Mouse (Mus musculus) forebrain, postnatal 0 days (tissue): ENCODE measurements at regions not wholly inside any gene's neighbourhood (a gene's known extent, or its start where the extent isn't known, plus 50 kb on each side); places are given as distances from the start of the nearest gene placed in this dataset.

ENCODE experiments used
- ATAC-seq: fragments of 200-750 bp; cut with Nextera tagmentation; 2 replicates; pipeline ENCODE4 v1.8.0; 2017; ENCODE audit warnings: mild to moderate bottlenecking, moderate library complexity
- DNase-seq: peaks from one replicate; pipeline ENCODE4 v3.0.0-alpha.2; 2015
- H3K27ac ChIP-seq: fragments of 300-500 bp; sonication (generic); 2 replicates; pipeline ENCODE4 v1.5.1; 2014; ENCODE audit warnings: low read depth, mild to moderate bottlenecking, antibody characterized with exemption, low read length, moderate library complexity, mixed read lengths
- H3K27me3 ChIP-seq: fragments of 300-500 bp; sonication (generic); 2 replicates; pipeline ENCODE4 v1.6.1; 2014; ENCODE audit warnings: mild to moderate bottlenecking, low read length, mixed read lengths; ENCODE audit not compliant: insufficient read depth
- H3K36me3 ChIP-seq: fragments of 300-500 bp; sonication (generic); 2 replicates; pipeline ENCODE4 v1.6.1; 2014; ENCODE audit warnings: mild to moderate bottlenecking, moderate library complexity; ENCODE audit not compliant: insufficient read depth
- H3K4me1 ChIP-seq: fragments of 300-500 bp; sonication (generic); 2 replicates; pipeline ENCODE4 v1.6.1; 2014; ENCODE audit warnings: antibody characterized with exemption; ENCODE audit not compliant: insufficient read depth
- H3K4me2 ChIP-seq: fragments of 300-500 bp; sonication (generic); 2 replicates; pipeline ENCODE4 v1.6.1; 2014; ENCODE audit warnings: low read depth, mild to moderate bottlenecking, moderate library complexity
- H3K4me3 ChIP-seq: fragments of 300-500 bp; sonication (generic); 2 replicates; pipeline ENCODE4 v1.5.1; 2014; ENCODE audit warnings: low read depth, low read length, mixed read lengths
- H3K9ac ChIP-seq: fragments of 300-500 bp; sonication (generic); 2 replicates; pipeline ENCODE4 v1.6.1; 2014; ENCODE audit warnings: mild to moderate bottlenecking
- H3K9me3 ChIP-seq: fragments of 300-500 bp; sonication (generic); 2 replicates; pipeline ENCODE4 v1.6.1; 2016; ENCODE audit warnings: low read length
- CTCF ChIP-seq: sonication (generic); IDR thresholded peaks from 2 replicates; pipeline ENCODE4 v1.5.1; 2016; ENCODE audit warnings: antibody characterized with exemption, control low read depth, low read depth
- WGBS: fragments of 180-500 bp; shearing (Covaris S2); extraction: QIAGEN DNeasy Blood & Tissue Kit; methylation state at CpG from one replicate; pipeline ENCODE4 v1.1.7; 2014; 5-methylcytosine and 5-hydroxymethylcytosine counted together

GRCm38 (mm10) chr6:26779551-26779950 lies 970.5 kb upstream of the Pot1a start:
- WGBS, result 25% methylated on average over 2 of the region's 3 CpGs
- ATAC-seq (no peak), DNase-seq (no peak)
- Histone ChIP-seq H3K4me2 (no peak overlapping the region), H3K36me3 (no peaks in the 10 kb centered on the region), H3K4me3 (no peak overlapping the region), H3K4me1 (no peaks in the 10 kb centered on the region), H3K27ac (no peak overlapping the region), H3K9me3 (no peaks in the 10 kb centered on the region), H3K9ac (no peak overlapping the region), H3K27me3 (no peaks in the 10 kb centered on the region)
- TF ChIP-seq CTCF, result no peak

GRCm38 (mm10) chr6:26776636-26777035 lies 967.6 kb upstream of the Pot1a start:
- no peak for DNase-seq
- no peak overlapping the region for H3K4me3 ChIP-seq
- no peak overlapping the region for H3K9ac ChIP-seq
- no peak for TF ChIP-seq CTCF
- H3K4me2 ChIP-seq, result no peak overlapping the region
- no peaks in the 10 kb centered on the region for H3K4me1 ChIP-seq
- H3K27me3 ChIP-seq, result no peaks in the 10 kb centered on the region
- 10% methylated on average over 1 of the region's 1 CpGs for WGBS
- H3K27ac ChIP-seq, result no peak overlapping the region
- no peak for ATAC-seq
- H3K36me3 ChIP-seq, result no peaks in the 10 kb centered on the region
- no peaks in the 10 kb centered on the region for H3K9me3 ChIP-seq

GRCm38 (mm10) chr6:26766846-26767245 lies 957.8 kb upstream of the Pot1a start:
- no peaks in the 10 kb centered on the region for H3K36me3 ChIP-seq
- H3K4me3 ChIP-seq, result no peak overlapping the region
- H3K9ac ChIP-seq, result no peak overlapping the region
- H3K27me3 ChIP-seq, result no peaks in the 10 kb centered on the region
- no peaks in the 10 kb centered on the region for H3K4me1 ChIP-seq
- no peak overlapping the region for H3K4me2 ChIP-seq
- H3K9me3 ChIP-seq, result no peaks in the 10 kb centered on the region
- TF ChIP-seq CTCF, result no peak
- WGBS, result 18% methylated on average over 2 of the region's 2 CpGs
- H3K27ac ChIP-seq, result no peak overlapping the region
- no peak for ATAC-seq
- DNase-seq, result no peak

GRCm38 (mm10) chr6:26764727-26765126 lies 955.7 kb upstream of the Pot1a start:
- 89% methylated on average over 1 of the region's 1 CpGs for WGBS
- no peak for ATAC-seq
- no peak for TF ChIP-seq CTCF
- Histone ChIP-seq H3K4me1 (no peaks in the 10 kb centered on the region), H3K27ac (no peak overlapping the region), H3K36me3 (no peaks in the 10 kb centered on the region), H3K9ac (no peak overlapping the region), H3K4me2 (no peak overlapping the region), H3K9me3 (no peaks in the 10 kb centered on the region), H3K4me3 (no peak overlapping the region), H3K27me3 (no peaks in the 10 kb centered on the region)
- no peak for DNase-seq

- TF ChIP-seq CTCF, result no peak
- DNase-seq (peak; percentile 43), ATAC-seq (peak; percentile 53; the same call in 1 of the 2 replicates)
- no peaks in the 10 kb centered on the region for H3K9me3 ChIP-seq
- H3K27me3 ChIP-seq, result no peaks in the 10 kb centered on the region
- H3K4me1 ChIP-seq, result no peaks in the 10 kb centered on the region
- no peak overlapping the region for H3K4me3 ChIP-seq
- H3K4me2 ChIP-seq, result no peak overlapping the region
- H3K27ac ChIP-seq, result no peak overlapping the region
- no peak overlapping the region for H3K9ac ChIP-seq
- WGBS, result 48% methylated on average over 2 of the region's 2 CpGs
- H3K36me3 ChIP-seq, result no peaks in the 10 kb centered on the region
Measured at GRCm38 (mm10) chr6:26761551-26761950, 952.5 kb upstream of the Pot1a start.
